Mouse (Mus musculus) thymus, adult 2 months (tissue): Measurements from ENCODE around the gene Zfp462. TPM values are rescaled to one million over a fixed set of nuclear protein-coding genes. Genes with fewer than 3 reads are reported as not detected.

ENCODE experiments used
- DNase-seq: peaks from one replicate; pipeline ENCODE4 v3.0.0; 2021
- H3K27ac ChIP-seq: fragments of 200-500 bp; 2 replicates; pipeline ENCODE4 v1.5.1; 2012; ENCODE audit warnings: low read length, control low read depth; ENCODE audit not compliant: control insufficient read depth, insufficient read depth
- H3K27me3 ChIP-seq: fragments of 200-500 bp; 2 replicates; pipeline ENCODE4 v1.6.1; 2012; ENCODE audit warnings: mild to moderate bottlenecking, low read length, moderate library complexity, mixed read lengths; ENCODE audit not compliant: control insufficient read depth, insufficient read depth
- H3K36me3 ChIP-seq: fragments of 200-500 bp; 2 replicates; pipeline ENCODE4 v1.6.1; 2012; ENCODE audit warnings: mild to moderate bottlenecking, low read length, moderate library complexity; ENCODE audit not compliant: control insufficient read depth, insufficient read depth
- H3K4me1 ChIP-seq: fragments of 200-500 bp; replicated peaks from 2 replicates; pipeline ENCODE4 v1.6.1; 2012; ENCODE audit warnings: low read length; ENCODE audit not compliant: control insufficient read depth, insufficient read depth
- H3K4me3 ChIP-seq: fragments of 200-500 bp; 2 replicates; pipeline ENCODE4 v1.5.1; 2012; ENCODE audit warnings: mild to moderate bottlenecking, low read length, control low read depth, moderate library complexity; ENCODE audit not compliant: control insufficient read depth, insufficient read depth
- CTCF ChIP-seq: fragments of 200-500 bp; IDR thresholded peaks from 2 replicates; pipeline ENCODE4 v1.5.1; 2012; ENCODE audit warnings: mild to moderate bottlenecking, control low read depth, low read length, moderate library complexity, borderline replicate concordance; ENCODE audit not compliant: control insufficient read depth, poor library complexity, insufficient read depth; ENCODE audit errors: extremely low read depth
- POLR2A ChIP-seq: fragments of 200-500 bp; IDR thresholded peaks from 2 replicates; pipeline ENCODE4 v1.6.1; 2012; ENCODE audit warnings: mild to moderate bottlenecking, low read length, control low read depth, moderate library complexity; ENCODE audit not compliant: control insufficient read depth, poor library complexity, insufficient read depth; ENCODE audit errors: extremely low read depth
- WGBS: fragments of 180-500 bp; shearing (Covaris S2); methylation state at CpG from one replicate; pipeline ENCODE4 v1.1.7; 2018; 5-methylcytosine and 5-hydroxymethylcytosine counted together
- polyA plus RNA-seq: library from polyadenylated mRNA; depleted of rRNA; stranded (reverse); fragments of >200 nt; gene quantifications from 2 replicates; pipeline ENCODE4 v1.2.3, GENCODE M21; 2012

Zfp462 gene
- polyA plus RNA-seq, 1 experiment = 1.9 TPM

DNA sequence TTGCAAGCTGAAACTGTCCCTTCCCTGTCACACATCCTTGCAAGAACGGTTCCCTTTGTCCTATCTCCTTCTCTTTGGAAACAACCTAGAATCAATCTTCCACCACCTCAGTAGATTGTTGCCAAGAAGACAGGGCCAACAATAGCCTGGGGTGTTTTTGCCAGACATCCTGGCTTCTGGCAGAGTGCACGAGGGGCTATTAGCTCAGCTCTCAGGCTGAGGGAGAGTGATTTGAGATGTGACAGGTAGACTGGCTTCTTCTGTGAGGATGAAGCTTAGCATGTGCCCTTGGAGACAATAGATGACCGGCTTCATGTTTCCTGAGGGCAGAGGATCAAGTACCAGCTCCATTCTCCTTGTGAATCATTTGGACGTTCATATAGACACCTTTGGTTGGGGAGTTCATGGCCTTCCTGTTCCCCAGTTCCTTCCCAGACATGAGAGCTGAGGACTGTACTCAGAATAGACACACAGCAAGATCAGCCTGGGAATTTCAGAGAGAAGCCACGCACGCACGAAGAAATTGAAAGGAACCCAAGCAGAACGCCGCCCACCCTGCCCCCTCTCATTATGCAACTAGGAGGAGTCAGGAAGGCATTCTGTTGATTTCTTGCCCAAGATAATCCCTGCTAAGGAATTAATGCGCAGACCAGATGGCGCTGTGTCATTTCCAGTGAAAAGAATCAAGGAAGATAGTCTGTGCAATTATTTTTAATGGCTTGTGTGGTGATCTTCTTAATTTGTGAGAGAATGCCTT, 132.5 kb downstream of the Zfp462 start:
- no peak for TF ChIP-seq CTCF
- no peak for TF ChIP-seq POLR2A
- H3K27ac ChIP-seq = no peak overlapping the region
- WGBS = 92% methylated on average over 11 of the region's 11 CpGs
- no peaks in the 10 kb centered on the region for H3K4me1 ChIP-seq
- H3K4me3 ChIP-seq = no peak overlapping the region
- no peak for DNase-seq
- no peaks in the 10 kb centered on the region for H3K36me3 ChIP-seq
- no peaks in the 10 kb centered on the region for H3K27me3 ChIP-seq

DNA sequence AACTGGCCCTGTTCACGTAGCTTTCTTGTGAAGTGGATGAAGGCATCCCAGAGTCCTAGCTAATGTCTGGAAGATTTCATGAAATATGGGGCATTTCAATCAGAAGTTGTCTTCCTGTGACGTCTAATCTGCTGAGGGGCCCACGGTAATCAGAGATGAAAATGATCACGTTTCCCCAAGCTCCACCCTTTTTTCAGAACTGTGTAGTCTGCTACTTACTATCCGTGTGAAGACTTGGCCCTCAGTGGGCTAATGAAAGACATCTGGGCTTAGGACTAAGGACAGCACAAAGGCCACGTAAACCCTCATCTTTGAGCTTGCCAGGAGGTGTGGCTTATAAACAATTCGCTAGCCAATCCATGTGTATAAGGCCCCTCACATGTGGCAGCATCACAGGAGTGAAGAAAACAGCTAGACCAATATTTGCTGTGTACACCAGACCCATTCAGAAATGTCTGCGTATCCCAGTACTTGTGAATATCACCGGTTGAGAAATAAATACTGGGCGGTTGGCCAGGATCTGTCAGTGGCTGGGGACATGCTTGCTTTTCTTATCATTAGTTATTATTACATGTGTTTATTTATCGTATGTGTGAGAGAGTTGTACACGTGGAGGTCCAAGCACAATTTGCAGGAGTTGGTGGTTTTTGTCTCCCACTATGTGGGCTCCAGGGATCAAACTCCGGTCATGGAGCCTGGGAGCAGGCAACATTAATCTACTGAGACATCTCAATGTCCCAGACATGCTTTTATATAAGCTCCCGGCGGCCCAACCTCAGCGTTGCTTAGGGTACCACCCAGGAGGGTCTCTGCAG, 133.3 kb downstream of the Zfp462 start:
- no peak for DNase-seq
- no peak overlapping the region for H3K27ac ChIP-seq

DNA sequence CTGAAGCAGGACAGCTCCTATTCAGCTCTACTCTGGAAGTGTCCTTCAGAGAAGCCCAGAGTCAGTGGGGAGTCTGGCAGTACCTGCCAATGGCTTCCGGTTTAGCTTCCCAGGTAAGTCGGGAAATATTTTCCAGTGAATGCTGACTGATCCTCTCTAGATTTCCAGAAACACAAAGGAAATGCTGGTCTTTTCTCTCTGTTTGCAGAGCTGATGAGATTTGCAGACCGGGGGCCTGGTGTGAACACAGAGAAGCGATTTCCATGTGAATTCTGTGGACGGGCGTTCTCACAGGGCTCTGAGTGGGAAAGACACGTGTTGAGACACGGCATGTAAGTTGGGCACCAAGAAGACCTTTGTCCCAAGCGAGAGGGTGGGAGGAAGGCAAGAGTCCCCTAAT, 134.2 kb downstream of the Zfp462 start:
- WGBS = 96% methylated on average over 9 of the region's 9 CpGs
- TF ChIP-seq POLR2A (no peak), CTCF (no peak)
- no peak overlapping the region for H3K4me3 ChIP-seq
- no peaks in the 10 kb centered on the region for H3K27me3 ChIP-seq
- DNase-seq = no peak
- H3K27ac ChIP-seq = no peak overlapping the region
- H3K4me1 ChIP-seq = no peaks in the 10 kb centered on the region
- H3K36me3 ChIP-seq = no peaks in the 10 kb centered on the region

More for the DNA sequence above, 133.3 kb downstream of the Zfp462 start:
- TF ChIP-seq CTCF (no peak), POLR2A (no peak)
- Histone ChIP-seq H3K36me3 (no peaks in the 10 kb centered on the region), H3K27me3 (no peaks in the 10 kb centered on the region), H3K4me1 (no peaks in the 10 kb centered on the region), H3K4me3 (no peak overlapping the region)
- WGBS = 91% methylated on average over 16 of the region's 16 CpGs

DNA sequence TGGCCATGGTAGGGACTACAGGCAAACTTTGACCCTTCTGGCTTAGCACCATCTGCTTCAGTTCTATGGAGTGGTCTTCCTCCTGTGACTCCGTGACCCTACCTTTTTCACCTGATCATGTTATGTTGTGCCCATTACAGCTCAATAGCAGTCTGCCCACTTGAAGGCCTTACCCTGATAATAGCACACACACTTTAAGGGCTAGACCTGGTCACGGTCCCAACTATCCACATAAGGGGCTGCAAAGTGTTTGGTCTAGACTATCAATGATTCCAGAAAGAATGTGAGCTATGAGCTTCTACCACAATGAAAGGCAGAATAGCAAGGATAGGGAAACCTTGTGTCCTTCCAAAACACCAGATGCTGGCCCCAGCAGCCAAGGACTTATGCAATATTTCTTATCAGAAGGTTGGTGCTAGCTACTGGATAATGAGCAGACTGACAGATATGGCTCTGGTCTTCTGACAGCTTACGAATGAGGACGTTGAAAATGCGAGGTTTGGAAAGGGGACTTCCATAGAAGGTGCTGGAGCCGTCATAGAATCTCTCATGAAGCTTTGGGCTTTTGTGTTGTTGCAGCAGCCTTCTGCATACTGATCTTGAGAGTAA, 139.3 kb downstream of the Zfp462 start:
- Histone ChIP-seq H3K36me3 (no peaks in the 10 kb centered on the region), H3K27me3 (no peaks in the 10 kb centered on the region), H3K4me1 (no peaks in the 10 kb centered on the region), H3K4me3 (no peak overlapping the region), H3K27ac (no peak overlapping the region)
- no peak for TF ChIP-seq CTCF
- TF ChIP-seq POLR2A = no peak
- WGBS = 95% methylated on average over 6 of the region's 6 CpGs
- DNase-seq = no peak

DNA sequence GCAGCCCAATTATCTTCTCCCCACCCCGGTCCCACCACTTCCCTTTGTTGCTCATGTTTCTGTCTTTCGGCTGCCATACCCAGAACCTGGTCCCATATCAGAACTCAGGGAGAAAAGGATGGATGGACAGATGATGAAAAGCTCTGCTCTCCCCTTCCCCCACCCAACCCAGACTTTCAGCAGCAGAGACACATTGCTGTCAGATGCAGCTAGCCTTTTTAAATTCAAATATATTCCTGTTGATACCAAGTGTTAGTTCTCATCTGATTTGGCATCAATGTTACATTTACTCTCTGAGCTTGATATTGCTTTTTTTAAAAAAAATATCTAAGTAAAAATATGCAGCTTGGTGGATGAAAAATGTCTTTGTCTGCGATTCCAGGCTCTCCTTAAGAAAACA, 143.3 kb downstream of the Zfp462 start:
- Histone ChIP-seq H3K27ac (no peak overlapping the region), H3K36me3 (no peaks in the 10 kb centered on the region), H3K4me3 (no peak overlapping the region), H3K27me3 (no peaks in the 10 kb centered on the region), H3K4me1 (no peaks in the 10 kb centered on the region)
- no peak for TF ChIP-seq CTCF
- no peak for DNase-seq
- 92% methylated on average over 3 of the region's 3 CpGs for WGBS

DNA sequence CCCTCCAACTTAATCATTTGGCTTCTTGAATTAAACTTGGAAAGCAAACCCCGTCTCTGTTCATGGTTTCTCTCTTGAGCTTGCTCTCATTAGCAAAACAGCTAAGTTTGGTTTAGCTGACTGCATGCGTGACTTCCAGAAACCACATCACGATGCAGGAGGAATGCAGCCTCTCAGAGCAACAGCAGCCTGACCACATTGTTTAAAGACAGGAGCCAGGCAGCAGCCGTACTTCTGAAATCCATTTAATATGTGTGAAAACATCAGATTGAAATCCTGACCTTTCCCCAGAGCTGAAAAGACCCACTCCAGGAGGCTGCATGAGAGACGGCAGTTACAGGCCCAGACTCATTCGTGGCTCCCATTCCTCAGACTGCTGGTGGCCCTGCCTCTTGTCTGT, 144.1 kb downstream of the Zfp462 start:
- Histone ChIP-seq H3K4me1 (no peaks in the 10 kb centered on the region), H3K4me3 (no peak overlapping the region), H3K27me3 (no peaks in the 10 kb centered on the region), H3K27ac (no peak overlapping the region), H3K36me3 (no peaks in the 10 kb centered on the region)
- 85% methylated on average over 6 of the region's 6 CpGs for WGBS
- TF ChIP-seq CTCF (no peak), POLR2A (no peak)
- DNase-seq = no peak
